Mouse (Mus musculus) limb, embryonic 13.5 days (tissue): Measurements from ENCODE around the gene Zp3. TPM values are rescaled to one million over a fixed set of nuclear protein-coding genes. Genes with fewer than 3 reads are reported as not detected.
A peak's percentile ranks its signal among the peaks of the same experiment; 100 is the strongest.

ENCODE experiments used
- ATAC-seq: fragments of 200-750 bp; cut with Nextera tagmentation; 2 replicates; pipeline ENCODE4 v1.8.0; 2017; ENCODE audit warnings: low read depth, moderate number of reproducible peaks, moderate TSS enrichment; ENCODE audit not compliant: low FRiP score
- H3K27ac ChIP-seq: fragments of 300-500 bp; sonication (generic); 2 replicates; pipeline ENCODE4 v1.5.1; 2015; ENCODE audit warnings: inconsistent platforms, mild to moderate bottlenecking, moderate library complexity
- H3K27me3 ChIP-seq: fragments of 300-500 bp; sonication (generic); 2 replicates; pipeline ENCODE4 v1.6.1; 2015; ENCODE audit warnings: mild to moderate bottlenecking, inconsistent platforms
- H3K36me3 ChIP-seq: fragments of 300-500 bp; sonication (generic); 2 replicates; pipeline ENCODE4 v1.6.1; 2015; ENCODE audit warnings: inconsistent platforms, mild to moderate bottlenecking, moderate library complexity
- H3K4me1 ChIP-seq: fragments of 300-500 bp; sonication (generic); 2 replicates; pipeline ENCODE4 v1.6.1; 2015; ENCODE audit warnings: inconsistent platforms
- H3K4me2 ChIP-seq: fragments of 300-500 bp; sonication (generic); replicated peaks from 2 replicates; pipeline ENCODE4 v1.6.1; 2015; ENCODE audit warnings: inconsistent platforms, mild to moderate bottlenecking, moderate library complexity
- H3K4me3 ChIP-seq: fragments of 300-500 bp; sonication (generic); 2 replicates; pipeline ENCODE4 v1.5.1; 2015; ENCODE audit warnings: moderate library complexity, mild to moderate bottlenecking, inconsistent platforms
- H3K9ac ChIP-seq: fragments of 300-500 bp; sonication (generic); 2 replicates; pipeline ENCODE4 v1.6.1; 2015; ENCODE audit warnings: mild to moderate bottlenecking, inconsistent platforms
- H3K9me3 ChIP-seq: fragments of 300-500 bp; sonication (generic); 2 replicates; pipeline ENCODE4 v1.6.1; 2016; ENCODE audit warnings: inconsistent platforms
- WGBS: fragments of 180-500 bp; shearing (Covaris S2); methylation state at CpG from one replicate; pipeline ENCODE4 v1.1.7; 2015; 5-methylcytosine and 5-hydroxymethylcytosine counted together
- polyA plus RNA-seq: library from polyadenylated mRNA; unstranded; fragments of >200 nt; fragmentation: Nextera tagmentation; extraction: Ambion mirVana; gene quantifications from 2 replicates; pipeline ENCODE4 v1.2.1, GENCODE M21; 2015

Zp3 gene
- polyA plus RNA-seq = 0.22 and 0.47 TPM in 2 replicates

DNA sequence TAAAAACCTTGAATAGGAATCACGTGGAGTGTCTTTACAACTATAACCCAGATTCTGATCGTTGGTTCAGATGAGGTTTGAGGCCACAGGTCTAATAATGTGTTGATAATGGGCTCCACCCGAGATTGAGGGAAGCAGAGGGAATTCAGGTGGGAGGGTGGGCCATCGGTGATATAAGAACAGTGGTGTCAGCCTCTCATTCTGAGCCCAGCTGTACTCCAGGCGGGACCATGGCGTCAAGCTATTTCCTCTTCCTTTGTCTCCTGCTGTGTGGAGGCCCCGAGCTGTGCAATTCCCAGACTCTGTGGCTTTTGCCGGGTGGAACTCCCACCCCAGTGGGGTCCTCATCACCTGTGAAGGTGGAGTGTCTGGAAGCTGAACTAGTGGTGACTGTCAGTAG is at the start of gene Zp3:
Gene Zp3 (plus strand): TSS at position 196 of the 400 bp plus-strand sequence.
- no peak within 1 kb of the TSS for H3K4me2 ChIP-seq
- no peak within 1 kb of the TSS for H3K9ac ChIP-seq
- H3K4me3 ChIP-seq = no peak within 1 kb of the TSS
- no peak within 1 kb of the TSS for H3K27ac ChIP-seq
- H3K9me3 ChIP-seq = peaks cover 3% of the 10 kb centered on the region; the same call in 1 of the 2 replicates
- H3K36me3 ChIP-seq = no peaks in the 10 kb centered on the region
- peaks cover 3% of the 10 kb centered on the region; the same call in 1 of the 2 replicates for H3K4me1 ChIP-seq
- 63% methylated on average over 8 of the region's 8 CpGs for WGBS
- no peaks in the 10 kb centered on the region for H3K27me3 ChIP-seq
- ATAC-seq = no peak

DNA sequence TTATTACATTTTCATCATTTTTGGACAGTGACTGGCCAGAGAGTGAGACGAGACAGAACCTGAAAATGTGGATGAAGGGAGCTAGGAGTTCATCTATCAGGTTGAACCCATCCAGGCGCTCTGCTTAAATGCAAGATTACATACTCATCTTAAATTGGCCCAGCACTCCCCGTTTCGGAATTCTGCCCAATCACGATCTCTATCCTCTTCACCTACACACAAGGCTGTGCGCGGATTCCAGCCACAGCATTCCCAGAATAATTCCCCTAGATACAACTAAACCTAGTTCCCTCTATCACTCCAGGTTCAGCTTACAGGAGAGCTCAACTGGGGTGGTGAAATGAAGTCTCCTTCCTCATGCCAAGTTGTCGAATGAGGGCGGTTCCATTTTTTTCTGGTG is 48.4 kb upstream of the Zp3 start:
- H3K4me3 ChIP-seq = no peak overlapping the region
- no peak overlapping the region for H3K9ac ChIP-seq
- H3K27ac ChIP-seq = no peak overlapping the region
- peaks cover 28% of the 10 kb centered on the region for H3K4me1 ChIP-seq
- 91% methylated on average over 9 of the region's 9 CpGs for WGBS
- no peak for ATAC-seq
- no peak overlapping the region for H3K4me2 ChIP-seq
- H3K27me3 ChIP-seq = no peaks in the 10 kb centered on the region
- H3K36me3 ChIP-seq = peaks cover 53% of the 10 kb centered on the region
- H3K9me3 ChIP-seq = no peaks in the 10 kb centered on the region

DNA sequence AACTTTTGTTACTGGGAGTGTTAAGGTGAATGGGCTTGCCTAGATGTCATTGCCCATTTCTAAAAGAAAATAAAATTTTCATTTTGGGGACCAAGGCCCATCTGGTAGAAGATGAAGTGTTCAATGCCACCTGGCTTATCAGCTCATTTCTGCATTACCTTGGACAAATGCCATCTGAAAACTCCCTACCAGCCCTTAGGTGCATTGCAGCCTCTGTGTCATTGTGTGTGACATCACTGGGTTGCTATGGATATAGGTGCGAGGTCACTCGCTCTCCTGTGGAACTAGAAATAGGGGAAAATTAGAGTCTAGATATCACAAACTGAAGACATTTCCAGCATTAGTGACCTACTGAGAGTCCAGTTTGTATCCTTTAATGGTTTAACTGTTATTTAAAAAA is 47.5 kb upstream of the Zp3 start:
- Histone ChIP-seq H3K4me1 (peaks cover 28% of the 10 kb centered on the region), H3K27ac (no peak overlapping the region), H3K9me3 (no peaks in the 10 kb centered on the region), H3K4me3 (peak overlapping the region; percentile 13; the same call in 1 of the 2 replicates), H3K36me3 (peaks cover 45% of the 10 kb centered on the region), H3K9ac (0 out of 2 replicates have a peak overlapping the region, but pooled peaks have one; percentile 36), H3K27me3 (no peaks in the 10 kb centered on the region), H3K4me2 (peak overlapping the region; percentile 69)
- no peak for ATAC-seq
- 79% methylated on average over 2 of the region's 2 CpGs for WGBS

DNA sequence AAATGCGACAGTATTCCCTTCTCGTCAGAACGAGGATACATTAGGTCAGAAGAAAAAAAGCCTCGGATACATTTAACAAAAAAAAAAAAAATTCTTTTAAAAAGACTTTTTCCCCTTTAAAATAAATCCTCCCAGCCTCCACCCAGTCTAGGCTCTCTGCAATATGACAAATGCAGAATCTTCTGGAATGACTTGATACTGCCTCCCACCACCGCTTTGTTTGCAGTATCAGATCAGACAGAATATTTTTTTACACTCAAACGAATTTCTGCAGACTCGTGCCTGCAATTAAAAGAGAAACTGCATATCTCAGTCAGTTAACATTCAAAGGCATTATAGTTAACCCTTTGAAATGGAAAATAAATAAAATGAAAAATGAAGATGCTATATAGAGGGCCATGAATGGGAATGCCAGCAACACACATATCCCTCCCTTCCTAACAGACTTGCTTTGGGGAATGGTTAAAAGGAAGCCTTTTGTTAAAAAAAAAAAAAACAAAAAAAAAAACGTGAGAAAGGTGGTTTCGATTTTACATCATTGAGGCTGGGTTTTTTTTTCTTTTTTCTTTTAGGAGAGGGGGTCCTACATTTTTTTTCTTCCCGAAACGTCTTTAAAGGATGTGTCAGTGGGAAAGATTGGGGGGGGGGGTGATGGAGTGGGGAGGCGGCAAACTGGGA is 46.5 kb upstream of the Zp3 start:
- Histone ChIP-seq H3K27me3 (no peaks in the 10 kb centered on the region), H3K27ac (peak overlapping the region; percentile 95), H3K4me3 (peak overlapping the region; percentile 92), H3K36me3 (peaks cover 35% of the 10 kb centered on the region), H3K9ac (peak overlapping the region; percentile 88), H3K4me2 (peak overlapping the region; percentile 69), H3K4me1 (peaks cover 28% of the 10 kb centered on the region), H3K9me3 (no peaks in the 10 kb centered on the region)
- ATAC-seq = no peak
- 16% methylated on average over 11 of the region's 12 CpGs for WGBS

DNA sequence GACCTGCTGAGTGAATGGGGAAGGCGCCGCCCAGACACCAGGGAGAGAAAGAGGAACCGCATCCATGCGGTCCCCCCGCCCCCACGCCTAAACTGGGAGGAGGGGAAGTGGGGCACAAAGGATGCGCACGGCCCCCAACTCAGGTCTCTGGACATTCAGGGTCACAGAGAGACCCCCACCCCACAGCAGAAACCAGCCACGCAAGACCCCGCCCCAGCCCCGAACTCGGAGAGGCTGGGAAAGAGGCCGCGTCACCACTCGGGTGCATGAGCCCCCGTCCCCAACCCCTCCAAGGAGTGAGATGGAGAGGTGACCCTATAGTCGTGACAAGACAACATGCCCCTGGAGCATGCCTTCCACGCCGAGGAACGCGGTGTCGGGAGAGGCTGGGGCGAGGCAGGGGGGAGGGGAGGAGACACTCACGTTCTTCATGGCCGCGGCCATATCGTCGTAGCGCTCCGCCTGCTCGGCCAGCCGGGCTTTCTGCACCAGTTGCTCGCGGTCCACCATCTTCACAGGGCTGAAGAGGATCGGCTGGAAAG is 45.9 kb upstream of the Zp3 start:
- peaks cover 31% of the 10 kb centered on the region for H3K36me3 ChIP-seq
- peak; percentile 62 for ATAC-seq
- peak overlapping the region; percentile 92 for H3K4me3 ChIP-seq
- H3K27me3 ChIP-seq = no peaks in the 10 kb centered on the region
- peak overlapping the region; percentile 95 for H3K27ac ChIP-seq
- H3K9ac ChIP-seq = peak overlapping the region; percentile 88
- under 1% methylated on average over 34 of the region's 35 CpGs for WGBS
- H3K4me2 ChIP-seq = peak overlapping the region; percentile 69
- H3K9me3 ChIP-seq = no peaks in the 10 kb centered on the region
- peaks cover 28% of the 10 kb centered on the region for H3K4me1 ChIP-seq

DNA sequence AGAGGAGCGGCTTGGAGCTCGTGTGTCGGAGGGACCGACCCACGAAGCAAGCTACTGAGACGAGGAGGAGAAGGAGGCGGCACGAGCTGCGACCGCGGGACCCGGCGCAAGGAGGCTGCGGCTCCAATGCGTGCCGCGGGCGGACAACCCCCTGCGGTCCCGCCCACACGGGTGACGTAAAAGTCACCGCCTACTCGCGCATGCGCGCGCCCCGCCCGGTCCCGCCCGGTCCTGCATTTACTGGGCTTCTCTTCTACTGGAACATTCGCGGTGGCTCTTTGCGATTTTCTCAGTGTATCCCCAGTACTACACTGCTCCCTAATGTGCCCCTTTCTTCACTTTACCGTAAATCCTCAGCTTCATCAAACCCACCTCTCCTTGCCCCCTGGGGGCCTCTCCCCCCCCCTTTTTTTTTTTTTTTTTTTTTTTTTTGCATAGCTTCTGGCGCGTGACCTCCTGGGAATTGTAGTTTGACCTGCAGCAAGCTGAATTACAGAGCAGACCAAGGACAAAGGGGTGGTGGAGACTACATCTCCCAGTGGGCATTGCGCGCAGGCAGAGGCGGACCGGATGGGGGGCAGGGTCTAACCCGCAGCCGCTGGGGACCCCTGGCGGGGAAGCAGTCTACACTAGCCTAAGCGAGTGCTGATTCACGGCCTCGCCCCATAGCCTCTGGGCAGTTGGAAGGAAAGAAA is 45.3 kb upstream of the Zp3 start, which contains the start of gene Ywhag:
Gene Ywhag (minus strand): TSS at position 136 of the 695 bp plus-strand sequence.
- ATAC-seq = peak; percentile 97
- under 1% methylated on average over 48 of the region's 48 CpGs for WGBS

DNA sequence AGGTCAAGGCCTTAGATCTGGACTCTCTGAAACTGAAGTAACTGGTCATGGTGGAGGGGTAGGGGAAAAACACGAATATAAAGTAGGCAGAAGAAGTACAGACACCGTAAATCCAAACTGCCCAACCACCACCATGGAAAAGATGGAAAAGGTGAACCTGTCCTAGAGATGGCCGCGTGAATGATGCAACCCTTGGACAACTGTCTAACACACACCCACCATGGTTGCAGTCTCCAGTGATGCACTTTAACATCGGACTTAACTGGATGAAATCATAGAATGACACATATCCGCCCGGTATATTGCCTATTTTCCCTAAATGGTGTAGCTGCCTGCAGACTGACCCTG is 44.7 kb upstream of the Zp3 start:
- H3K27ac ChIP-seq = peak overlapping the region; percentile 95; the same call in 1 of the 2 replicates

More for the DNA sequence above, 45.3 kb upstream of the Zp3 start, which contains the start of gene Ywhag:
- Histone ChIP-seq H3K27ac (peak within 1 kb of the TSS; percentile 95), H3K4me3 (peak within 1 kb of the TSS; percentile 92), H3K4me2 (peak within 1 kb of the TSS; percentile 69), H3K9ac (peak within 1 kb of the TSS; percentile 88), H3K9me3 (no peaks in the 10 kb centered on the region), H3K4me1 (peaks cover 27% of the 10 kb centered on the region), H3K36me3 (peaks cover 24% of the 10 kb centered on the region), H3K27me3 (no peaks in the 10 kb centered on the region)

DNA sequence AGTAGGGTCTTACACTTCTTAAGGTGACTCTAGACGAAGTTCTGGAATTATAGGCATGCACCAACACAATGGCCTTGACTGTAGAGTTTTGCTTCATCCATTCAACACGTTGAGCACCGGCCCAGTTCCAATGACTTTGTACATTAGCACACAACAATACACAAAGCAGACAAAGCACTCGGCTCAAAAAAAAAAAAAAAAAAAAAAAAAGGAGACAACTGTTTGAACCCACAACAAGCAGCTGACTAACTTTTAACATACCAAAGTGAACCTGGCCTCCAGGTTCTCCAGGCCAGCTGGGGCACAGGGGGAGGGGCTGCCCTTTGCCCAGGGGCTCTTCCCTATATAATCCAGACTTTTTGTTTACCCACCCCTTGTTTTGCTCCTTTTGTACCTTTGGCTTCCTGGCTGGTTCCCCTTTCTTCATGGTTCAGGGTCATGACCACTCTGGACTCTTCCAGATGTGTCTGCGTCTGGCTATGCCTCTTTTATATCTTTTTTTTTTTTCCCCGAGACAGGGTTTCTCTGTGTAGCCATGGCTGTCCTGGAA is 44.2 kb upstream of the Zp3 start:
- 80% methylated on average over 6 of the region's 6 CpGs for WGBS
- H3K9me3 ChIP-seq = no peaks in the 10 kb centered on the region
- H3K4me2 ChIP-seq = peak overlapping the region; percentile 69; the same call in 1 of the 2 replicates
- peaks cover 26% of the 10 kb centered on the region for H3K4me1 ChIP-seq
- no peak overlapping the region for H3K4me3 ChIP-seq
- no peak for ATAC-seq
- H3K9ac ChIP-seq = no peak overlapping the region
- no peak overlapping the region for H3K27ac ChIP-seq
- peaks cover 13% of the 10 kb centered on the region for H3K36me3 ChIP-seq
- H3K27me3 ChIP-seq = no peaks in the 10 kb centered on the region

More for the DNA sequence above, 44.7 kb upstream of the Zp3 start:
- Histone ChIP-seq H3K4me1 (peaks cover 26% of the 10 kb centered on the region), H3K36me3 (peaks cover 19% of the 10 kb centered on the region), H3K27me3 (no peaks in the 10 kb centered on the region), H3K4me3 (peak overlapping the region; percentile 92), H3K9ac (no peak overlapping the region), H3K9me3 (no peaks in the 10 kb centered on the region), H3K4me2 (peak overlapping the region; percentile 69)
- 56% methylated on average over 7 of the region's 7 CpGs for WGBS
- ATAC-seq = peak; percentile 9

DNA sequence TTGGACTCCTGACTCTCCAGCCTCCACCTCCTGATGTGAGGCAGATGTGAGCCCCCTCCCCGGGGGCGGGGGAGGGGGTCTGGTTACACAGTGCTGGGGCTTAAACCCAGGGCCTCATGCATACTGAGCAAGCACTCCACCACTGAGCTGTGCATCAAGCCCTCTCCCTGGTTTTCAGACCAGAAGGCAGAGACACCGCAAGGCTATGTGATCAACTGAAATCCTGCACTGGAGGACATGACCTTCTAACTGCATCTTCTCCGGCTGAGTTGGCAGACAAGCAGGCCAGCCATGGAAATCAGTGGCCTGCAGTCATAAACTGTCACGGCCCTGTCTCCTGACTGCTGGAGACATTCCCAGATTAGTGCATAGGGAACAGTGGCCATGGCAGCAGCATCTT is 39.3 kb upstream of the Zp3 start:
- no peaks in the 10 kb centered on the region for H3K36me3 ChIP-seq
- H3K9ac ChIP-seq = no peak overlapping the region
- no peak overlapping the region for H3K27ac ChIP-seq
- 56% methylated on average over 5 of the region's 5 CpGs for WGBS
- no peaks in the 10 kb centered on the region for H3K4me1 ChIP-seq
- no peaks in the 10 kb centered on the region for H3K27me3 ChIP-seq
- no peak overlapping the region for H3K4me3 ChIP-seq
- no peaks in the 10 kb centered on the region for H3K9me3 ChIP-seq
- H3K4me2 ChIP-seq = no peak overlapping the region
- ATAC-seq = no peak

DNA sequence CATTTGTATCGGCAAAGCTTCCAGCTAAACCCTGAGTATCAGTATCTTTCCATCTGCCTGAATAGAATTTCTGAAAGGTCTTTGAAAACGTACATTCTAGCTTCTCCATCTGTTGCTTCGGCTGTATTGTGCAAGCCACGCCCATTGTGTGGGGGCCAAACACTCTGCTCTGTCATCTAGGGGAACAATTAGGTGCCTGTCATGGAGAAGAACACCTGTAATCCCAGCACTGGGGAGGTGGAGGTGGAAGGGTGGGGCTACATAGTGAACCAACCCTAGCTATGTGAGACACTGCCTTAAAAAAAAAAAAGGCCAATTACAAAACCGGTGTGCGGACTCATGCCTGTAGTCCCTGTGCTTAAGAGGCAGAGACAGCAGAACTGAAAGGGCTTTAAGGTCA is 37.2 kb upstream of the Zp3 start:
- 69% methylated on average over 6 of the region's 6 CpGs for WGBS
- Histone ChIP-seq H3K27me3 (no peaks in the 10 kb centered on the region), H3K9ac (no peak overlapping the region), H3K27ac (no peak overlapping the region), H3K36me3 (no peaks in the 10 kb centered on the region), H3K4me1 (peaks cover 12% of the 10 kb centered on the region; the same call in 1 of the 2 replicates), H3K4me3 (no peak overlapping the region), H3K4me2 (no peak overlapping the region), H3K9me3 (no peaks in the 10 kb centered on the region)
- no peak for ATAC-seq

DNA sequence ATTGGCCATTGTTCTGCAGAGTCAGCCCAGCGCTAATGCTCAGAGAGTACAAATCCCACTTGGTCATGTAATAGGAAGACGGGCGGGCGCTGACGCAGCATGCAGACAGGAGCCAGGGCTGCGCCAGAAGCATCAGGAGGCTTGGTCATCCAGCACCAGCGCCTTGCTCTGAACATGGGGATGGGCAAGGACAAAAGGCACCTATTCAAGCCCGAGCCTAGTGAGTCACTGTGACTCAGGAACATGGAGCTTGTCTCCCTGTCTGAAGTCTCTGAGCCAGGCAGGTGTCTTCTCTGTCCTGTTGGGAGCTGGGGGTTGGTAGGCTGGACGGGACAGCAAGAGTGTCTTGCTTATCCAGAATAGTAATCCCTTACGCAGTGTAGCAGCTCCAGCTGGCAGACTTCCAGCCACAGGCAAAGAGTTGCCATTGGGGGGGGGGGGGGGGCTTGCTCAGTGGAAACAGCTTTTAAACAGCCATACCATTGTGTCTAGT is 33.9 kb upstream of the Zp3 start:
- H3K36me3 ChIP-seq = no peaks in the 10 kb centered on the region
- ATAC-seq = no peak; the same call in 1 of the 2 replicates
- 60% methylated on average over 10 of the region's 10 CpGs for WGBS
- H3K9me3 ChIP-seq = no peaks in the 10 kb centered on the region
- H3K4me1 ChIP-seq = peaks cover 12% of the 10 kb centered on the region; the same call in 1 of the 2 replicates
- H3K9ac ChIP-seq = no peak overlapping the region
- no peak overlapping the region for H3K27ac ChIP-seq
- no peak overlapping the region for H3K4me3 ChIP-seq
- no peaks in the 10 kb centered on the region for H3K27me3 ChIP-seq
- peak overlapping the region; percentile 19; the same call in 1 of the 2 replicates for H3K4me2 ChIP-seq
